Mouse (Mus musculus) heart, postnatal 0 days (tissue): ENCODE results near the gene Ndufv2.

Experiments used
- CTCF ChIP-seq: IDR thresholded peaks from 2 replicates; pipeline ENCODE4 v1.5.1; 2016; ENCODE audit warnings: antibody characterized with exemption, control low read depth, low read depth
- EP300 ChIP-seq: IDR thresholded peaks from 2 replicates; pipeline ENCODE4 v1.6.1; 2016; ENCODE audit warnings: antibody characterized with exemption, low read depth

DNA sequence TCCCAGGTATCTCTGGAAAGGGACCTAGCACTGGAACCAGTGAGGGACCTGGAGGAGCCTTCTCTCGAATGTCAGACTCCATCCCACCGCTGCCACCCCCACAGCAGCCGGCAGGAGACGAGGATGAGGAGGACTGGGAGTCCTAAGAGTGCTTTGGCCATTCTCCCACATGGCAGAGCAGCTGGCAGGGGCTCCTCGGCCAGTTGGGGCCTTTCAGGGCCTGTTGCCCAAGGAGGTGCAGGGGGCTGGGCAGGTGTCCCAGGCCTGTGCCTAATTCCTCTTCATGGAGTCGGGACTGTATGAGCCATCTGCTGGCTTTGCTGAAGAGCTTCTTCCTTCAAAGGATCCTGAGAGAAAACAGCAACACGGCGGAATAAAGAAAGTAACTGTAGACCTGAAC, 17.6 kb upstream of the Ndufv2 start:
- no peak for TF ChIP-seq EP300
- no peak for TF ChIP-seq CTCF
